Mouse (Mus musculus) naive thymus-derived CD4-positive, alpha-beta T cell, adult 2 months (primary cell): Measurements from ENCODE around the gene Rbfox3.

Source experiments
- DNase-seq: peaks from one replicate; pipeline ENCODE4 v3.0.0-alpha.2; 2011; ENCODE audit warnings: low read depth

The Rbfox3 gene

GRCm38 (mm10) chr11:118911307-118912070 is at the start of gene Rbfox3:
TSS of gene Rbfox3 (minus strand) at chr11:118911597.
- DNase-seq = no peak

- DNase-seq = no peak
Observed at GRCm38 (mm10) chr11:118960649-118961048, 49.3 kb upstream of the Rbfox3 start.

- no peak for DNase-seq
Observed at GRCm38 (mm10) chr11:118957070-118957471, 45.7 kb upstream of the Rbfox3 start.

- DNase-seq = no peak
Observed at GRCm38 (mm10) chr11:118955016-118955415, 43.6 kb upstream of the Rbfox3 start.

- no peak for DNase-seq
Observed at GRCm38 (mm10) chr11:118945868-118946267, 34.5 kb upstream of the Rbfox3 start.

GRCm38 (mm10) chr11:118941268-118941667 is 29.9 kb upstream of the Rbfox3 start:
- no peak for DNase-seq

- no peak for DNase-seq
Observed at GRCm38 (mm10) chr11:118940539-118940938, 29.1 kb upstream of the Rbfox3 start.

GRCm38 (mm10) chr11:118939731-118940130 is 28.3 kb upstream of the Rbfox3 start:
- no peak for DNase-seq

- no peak for DNase-seq
Observed at GRCm38 (mm10) chr11:118934925-118935324, 23.5 kb upstream of the Rbfox3 start.

- no peak for DNase-seq
Observed at GRCm38 (mm10) chr11:118927081-118927480, 15.7 kb upstream of the Rbfox3 start.

GRCm38 (mm10) chr11:118921852-118922251 is 10.5 kb upstream of the Rbfox3 start:
- DNase-seq = no peak

GRCm38 (mm10) chr11:118916423-118917030 is 5.1 kb upstream of the Rbfox3 start:
- DNase-seq = no peak

- no peak for DNase-seq
Observed at GRCm38 (mm10) chr11:118915888-118916287, 4.5 kb upstream of the Rbfox3 start.

GRCm38 (mm10) chr11:118912686-118913085 is 1.3 kb upstream of the Rbfox3 start:
- no peak for DNase-seq

- no peak for DNase-seq
Observed at GRCm38 (mm10) chr11:118910756-118911155, 641 bp downstream of the Rbfox3 start.

- DNase-seq = no peak
Observed at GRCm38 (mm10) chr11:118909814-118910201, 1.6 kb downstream of the Rbfox3 start.

- DNase-seq = no peak
Observed at GRCm38 (mm10) chr11:118908981-118909813, 2.2 kb downstream of the Rbfox3 start.

- DNase-seq = no peak
Observed at GRCm38 (mm10) chr11:118908431-118908980, 2.9 kb downstream of the Rbfox3 start.

- DNase-seq = no peak
Observed at GRCm38 (mm10) chr11:118907471-118908401, 3.7 kb downstream of the Rbfox3 start.

GRCm38 (mm10) chr11:118906824-118907470 is 4.5 kb downstream of the Rbfox3 start:
- no peak for DNase-seq
